Mouse (Mus musculus) neural tube, embryonic 14.5 days (tissue): ENCODE results near the gene Cactin. TPM values are rescaled to one million over a fixed set of nuclear protein-coding genes. Genes with fewer than 3 reads are reported as not detected.
A peak's percentile ranks its signal among the peaks of the same experiment; 100 is the strongest.

Experiments
- microRNA-seq: library from miRNA; unstranded; fragments of <30 nt; microRNA quantifications from one replicate; pipeline ENCODE4, GENCODE M21; 2016
- polyA plus RNA-seq: library from polyadenylated mRNA; unstranded; fragments of >200 nt; fragmentation: Nextera tagmentation; extraction: Ambion mirVana; gene quantifications from 2 replicates; pipeline ENCODE4 v1.2.1, GENCODE M21; 2014

Cactin gene
- polyA plus RNA-seq, 1 experiment from 2014 or later: 14.3 TPM

Small RNA genes within 50 kb of the gene (microRNA-seq; reads per million reads assigned to microRNA genes)
- 10.0 reads per million, percentile 17 among the genes with 10 or more reads in this experiment for gene Mir3057

Other genes starting within 250 kb of the Cactin start
- 0.15 and 0.61 TPM in 2 replicates for gene Creb3l3, start 222.2 kb upstream of the Cactin start, polyA plus RNA-seq
- 219 and 228 TPM in 2 replicates for gene Map2k2, start 215.2 kb upstream of the Cactin start, polyA plus RNA-seq
- gene Zbtb7a, start 185.9 kb upstream of the Cactin start, polyA plus RNA-seq: 11.0 and 12.6 TPM in 2 replicates
- 48.4 and 51.4 TPM in 2 replicates for gene Pias4, start 153.2 kb upstream of the Cactin start, polyA plus RNA-seq
- 373 and 452 TPM in 2 replicates for gene Eef2, start 144.5 kb upstream of the Cactin start, polyA plus RNA-seq
- 64.5 and 67.3 TPM in 2 replicates for gene Dapk3, start 138.1 kb upstream of the Cactin start, polyA plus RNA-seq
- not detected in 2 replicates for gene 4930442H23Rik, start 137.3 kb upstream of the Cactin start, polyA plus RNA-seq
- not detected in 2 replicates for gene Nmrk2, start 119.1 kb upstream of the Cactin start, polyA plus RNA-seq
- gene Atcay, start 90.3 kb upstream of the Cactin start, polyA plus RNA-seq: 73.9 and 84.8 TPM in 2 replicates
- 21.1 and 25.1 TPM in 2 replicates for gene Zfr2, start 87.9 kb upstream of the Cactin start, polyA plus RNA-seq
- gene Matk, start 68.2 kb upstream of the Cactin start, polyA plus RNA-seq: 21.8 and 37.6 TPM in 2 replicates
- gene Mrpl54, start 54.2 kb upstream of the Cactin start, polyA plus RNA-seq: 130 and 136 TPM in 2 replicates
- 26.1 and 27.8 TPM in 2 replicates for gene Apba3, start 54.1 kb upstream of the Cactin start, polyA plus RNA-seq
- 2.6 and 4.4 TPM in 2 replicates for gene Tjp3, start 29.5 kb upstream of the Cactin start, polyA plus RNA-seq
- 133 and 140 TPM in 2 replicates for gene Pip5k1c, start 28.1 kb upstream of the Cactin start, polyA plus RNA-seq
- gene Tbxa2r, start 7.6 kb downstream of the Cactin start, polyA plus RNA-seq: 1.9 and 4.6 TPM in 2 replicates
- gene Gipc3, start 22.2 kb downstream of the Cactin start, polyA plus RNA-seq: 0.05 and 0.08 TPM in 2 replicates
- gene Hmg20b, start 29.4 kb downstream of the Cactin start, polyA plus RNA-seq: 29.9 and 38.0 TPM in 2 replicates
- 8.4 and 8.7 TPM in 2 replicates for gene Mfsd12, start 36.4 kb downstream of the Cactin start, polyA plus RNA-seq
- gene 4930404N11Rik, start 44.7 kb downstream of the Cactin start, polyA plus RNA-seq: 0.39 and 0.42 TPM in 2 replicates
- gene Fzr1, start 57.4 kb downstream of the Cactin start, polyA plus RNA-seq: 114 and 125 TPM in 2 replicates
- gene Dohh, start 63.3 kb downstream of the Cactin start, polyA plus RNA-seq: 61.0 and 68.0 TPM in 2 replicates
- gene Gm48551, start 63.4 kb downstream of the Cactin start, polyA plus RNA-seq: 4.3 and 6.3 TPM in 2 replicates
- gene Gm48552, start 67.9 kb downstream of the Cactin start, polyA plus RNA-seq: 2.0 and 4.4 TPM in 2 replicates
- gene Smim24, start 71.9 kb downstream of the Cactin start, polyA plus RNA-seq: 1.3 and 2.0 TPM in 2 replicates
- gene Nfic, start 134.5 kb downstream of the Cactin start, polyA plus RNA-seq: 21.9 and 25.0 TPM in 2 replicates
- gene Celf5, start 161.6 kb downstream of the Cactin start, polyA plus RNA-seq: 50.6 and 64.4 TPM in 2 replicates
- gene Ncln, start 175.3 kb downstream of the Cactin start, polyA plus RNA-seq: 62.6 and 62.7 TPM in 2 replicates
- 0.29 and 0.79 TPM in 2 replicates for gene S1pr4, start 179.0 kb downstream of the Cactin start, polyA plus RNA-seq
- gene Gna15, start 203.1 kb downstream of the Cactin start, polyA plus RNA-seq: 0.40 and 1.9 TPM in 2 replicates
- 81.1 and 89.8 TPM in 2 replicates for gene Gna11, start 224.1 kb downstream of the Cactin start, polyA plus RNA-seq
- gene Aes, start 238.4 kb downstream of the Cactin start, polyA plus RNA-seq: 347 and 599 TPM in 2 replicates